Mouse (Mus musculus) cerebellum, adult 2 months (tissue): ENCODE results near the gene Egfl6. TPM values are rescaled to one million over a fixed set of nuclear protein-coding genes. Genes with fewer than 3 reads are reported as not detected.

Experiments
- DNase-seq, 2 experiments: peaks; one replicate each; pipeline ENCODE4 v3.0.0; 2021
- H3K27ac ChIP-seq: fragments of 200-500 bp; 2 replicates; pipeline ENCODE4 v1.5.1; 2012; ENCODE audit warnings: low read length, control low read depth, inconsistent platforms; ENCODE audit not compliant: insufficient read depth
- H3K27me3 ChIP-seq: fragments of 200-500 bp; 2 replicates; pipeline ENCODE4 v1.6.1; 2012; ENCODE audit warnings: inconsistent platforms, mild to moderate bottlenecking, low read length, moderate library complexity; ENCODE audit not compliant: control insufficient read depth, insufficient read depth
- H3K4me1 ChIP-seq: fragments of 200-500 bp; 2 replicates; pipeline ENCODE4 v1.6.1; 2011; ENCODE audit warnings: low read length; ENCODE audit not compliant: control insufficient read depth, insufficient read depth
- H3K4me3 ChIP-seq: fragments of 200-500 bp; replicated peaks from 2 replicates; pipeline ENCODE3; 2011; ENCODE audit warnings: mild to moderate bottlenecking, low read depth, low read length, control low read depth; ENCODE audit not compliant: insufficient read depth
- CTCF ChIP-seq: fragments of 200-500 bp; IDR thresholded peaks from 2 replicates; pipeline ENCODE4 v1.5.1; 2011; ENCODE audit warnings: low read depth, mild to moderate bottlenecking, control low read depth, low read length, moderate library complexity, borderline replicate concordance; ENCODE audit not compliant: insufficient read depth
- POLR2A ChIP-seq: fragments of 200-500 bp; IDR thresholded peaks from 2 replicates; pipeline ENCODE4 v1.6.1; 2011; ENCODE audit warnings: low read length, control low read depth, borderline replicate concordance; ENCODE audit not compliant: insufficient read depth
- whole genome bisulfite sequencing: fragments of 180-500 bp; shearing (Covaris S2); methylation state at CpG from one replicate; pipeline ENCODE4 v1.1.7; 2018; 5-methylcytosine and 5-hydroxymethylcytosine counted together
- polyA plus RNA-seq: library from polyadenylated mRNA; depleted of rRNA; stranded (reverse); fragments of >200 nt; gene quantifications from 2 replicates; pipeline ENCODE4 v1.2.3, GENCODE M21; 2012

Egfl6 gene
- polyA plus RNA-seq, 1 experiment, result 2.0 TPM

DNA sequence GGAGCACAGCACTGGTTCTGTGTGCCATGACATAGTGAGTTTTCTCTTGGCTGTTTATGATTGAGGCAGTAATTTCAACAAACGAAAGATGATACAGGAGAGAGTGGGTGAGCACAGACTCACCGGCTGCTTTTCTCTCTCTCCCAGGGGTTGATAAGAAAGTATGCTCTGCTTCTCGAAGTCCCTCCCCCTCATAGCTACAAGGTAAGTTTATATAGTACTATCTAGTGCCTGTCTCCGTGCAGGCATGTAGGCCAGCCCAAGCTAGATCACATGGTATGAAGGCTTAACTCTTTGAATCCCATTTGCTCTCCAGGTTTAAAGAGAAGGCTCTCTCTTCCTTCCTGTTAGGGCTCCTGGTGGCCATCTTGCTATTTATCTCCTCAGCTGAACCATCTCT is 50.4 kb downstream of the Egfl6 start:
- H3K27ac ChIP-seq, result no peak overlapping the region
- no peaks in the 10 kb centered on the region for H3K4me1 ChIP-seq
- no peak for DNase-seq
- TF ChIP-seq POLR2A, result no peak
- TF ChIP-seq CTCF, result no peak
- WGBS, result 62% methylated on average over 4 of the region's 4 CpGs
- no peaks in the 10 kb centered on the region for H3K27me3 ChIP-seq
- H3K4me3 ChIP-seq, result no peak overlapping the region

DNA sequence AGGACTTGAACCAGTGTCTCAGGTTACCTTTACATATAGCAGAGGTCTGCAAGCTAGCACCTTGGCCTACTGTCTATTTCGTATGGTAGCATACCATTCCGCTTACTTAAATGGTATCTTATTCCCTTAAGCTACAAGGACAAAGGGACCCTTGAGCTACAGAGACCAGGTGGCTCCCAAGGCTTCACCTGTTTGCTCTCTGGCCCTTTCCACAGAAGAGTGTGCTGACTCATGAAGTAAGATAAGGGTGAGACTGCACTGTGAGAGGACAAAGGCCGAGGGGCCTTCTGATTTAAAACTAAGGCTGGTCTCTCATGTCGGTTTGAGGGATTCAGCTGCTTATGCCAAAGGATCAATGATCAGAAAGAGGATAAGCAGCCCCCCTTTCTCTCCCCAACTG is 52.1 kb downstream of the Egfl6 start:
- Histone ChIP-seq H3K27me3 (no peaks in the 10 kb centered on the region), H3K4me1 (no peaks in the 10 kb centered on the region), H3K4me3 (no peak overlapping the region), H3K27ac (no peak overlapping the region)
- DNase-seq, result no peak
- TF ChIP-seq POLR2A (no peak), CTCF (no peak)
- 97% methylated on average over 4 of the region's 4 CpGs for WGBS

DNA sequence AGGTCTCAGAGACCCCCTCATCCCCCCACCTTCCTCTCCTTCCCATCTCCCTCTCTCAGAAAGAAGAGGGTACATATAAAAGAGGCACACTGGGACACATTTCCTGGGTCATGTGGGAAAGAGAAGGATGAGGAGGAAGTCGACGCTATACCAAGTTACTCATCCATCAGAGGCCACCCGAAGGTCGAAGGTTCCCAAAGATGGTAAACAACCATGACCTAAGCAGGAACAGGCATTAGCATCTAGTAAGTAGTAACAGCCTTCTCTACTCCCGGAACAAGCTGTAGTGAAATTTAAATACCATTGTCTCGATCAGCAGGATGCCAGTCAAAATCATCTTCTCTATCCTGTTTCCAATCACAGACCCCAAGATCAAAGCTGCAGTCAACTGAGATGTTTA is 53.8 kb downstream of the Egfl6 start:
- H3K27me3 ChIP-seq, result no peaks in the 10 kb centered on the region
- no peak for TF ChIP-seq CTCF
- H3K27ac ChIP-seq, result no peak overlapping the region
- no peaks in the 10 kb centered on the region for H3K4me1 ChIP-seq
- DNase-seq, result no peak
- H3K4me3 ChIP-seq, result no peak overlapping the region
- WGBS, result 28% methylated on average over 6 of the region's 6 CpGs

DNA sequence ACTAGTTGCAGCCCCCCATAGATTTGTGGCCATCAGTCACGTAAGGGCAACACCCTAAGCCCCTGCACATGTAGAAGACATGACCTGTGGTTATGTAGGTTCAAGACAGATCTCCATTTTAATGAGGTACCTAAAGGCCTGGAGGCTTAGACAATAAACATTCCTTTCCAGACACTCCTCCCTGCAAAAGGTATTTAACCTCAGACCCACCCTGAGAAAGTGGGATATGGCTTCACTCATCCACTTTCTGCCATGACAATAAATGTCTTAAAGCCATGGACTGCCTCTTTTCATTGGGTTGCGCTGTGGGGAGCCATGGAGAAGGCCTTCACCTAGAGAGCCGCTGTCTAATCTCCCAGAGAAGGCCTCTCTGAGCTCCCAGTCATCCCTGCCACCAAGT is 57.4 kb downstream of the Egfl6 start:
- 93% methylated on average over 3 of the region's 3 CpGs for WGBS
- no peaks in the 10 kb centered on the region for H3K27me3 ChIP-seq
- no peak for DNase-seq
- no peak overlapping the region for H3K4me3 ChIP-seq
- no peak overlapping the region for H3K27ac ChIP-seq
- TF ChIP-seq CTCF (no peak), POLR2A (no peak)
- H3K4me1 ChIP-seq, result no peaks in the 10 kb centered on the region

DNA sequence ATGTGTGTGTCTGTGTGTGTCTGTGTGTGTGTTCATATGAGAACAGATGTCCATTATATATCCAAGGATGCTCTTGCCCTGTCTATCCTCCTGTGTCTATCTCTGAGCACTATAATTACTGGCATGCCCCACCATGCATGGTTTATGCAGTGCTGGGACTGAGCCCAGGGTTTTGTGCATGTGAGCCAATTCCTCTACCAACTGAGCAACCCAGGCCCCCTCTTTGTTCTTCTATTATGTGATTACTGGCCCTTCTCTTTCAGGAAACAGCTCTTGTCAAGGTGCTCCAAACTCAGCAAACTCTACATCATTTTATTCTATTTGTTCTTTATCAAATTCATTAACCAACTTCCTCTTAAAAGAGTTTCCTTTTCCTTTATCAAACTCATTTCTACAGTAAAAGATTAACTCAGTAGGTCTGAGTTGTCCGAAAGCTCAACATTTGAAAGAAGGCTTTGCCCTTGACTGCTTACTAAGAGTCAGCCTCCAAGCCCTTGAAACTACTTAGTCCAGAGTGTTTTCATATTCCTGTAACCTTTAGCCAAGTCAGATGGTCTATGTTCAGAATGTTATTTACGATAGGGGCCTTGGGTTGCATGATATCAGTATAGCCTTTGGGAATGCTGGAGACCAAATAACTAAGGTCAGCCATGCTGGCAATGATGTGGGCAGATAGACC is 59.7 kb downstream of the Egfl6 start:
- no peaks in the 10 kb centered on the region for H3K27me3 ChIP-seq
- H3K4me1 ChIP-seq, result no peaks in the 10 kb centered on the region
- H3K27ac ChIP-seq, result no peak overlapping the region
- DNase-seq, result no peak
- WGBS, result 97% methylated on average over 2 of the region's 2 CpGs
- TF ChIP-seq POLR2A (no peak), CTCF (no peak)
- no peak overlapping the region for H3K4me3 ChIP-seq

GRCm38 (mm10) chrX:166520782-166521181 is 64.7 kb downstream of the Egfl6 start:
- H3K4me1 ChIP-seq, result no peaks in the 10 kb centered on the region
- DNase-seq, result no peak
- no peak overlapping the region for H3K27ac ChIP-seq
- WGBS, result 79% methylated on average over 5 of the region's 5 CpGs
- H3K27me3 ChIP-seq, result no peaks in the 10 kb centered on the region
- TF ChIP-seq CTCF, result no peak
- no peak for TF ChIP-seq POLR2A
- no peak overlapping the region for H3K4me3 ChIP-seq

GRCm38 (mm10) chrX:166518345-166518744 is 67.2 kb downstream of the Egfl6 start, which contains the start of gene Tceanc:
TSS of gene Tceanc (minus strand) at chrX:166518567.
- DNase-seq, result no peak
- Histone ChIP-seq H3K27ac (no peak within 1 kb of the TSS), H3K27me3 (no peaks in the 10 kb centered on the region), H3K4me3 (no peak within 1 kb of the TSS), H3K4me1 (no peaks in the 10 kb centered on the region)
- 29% methylated on average over 16 of the region's 16 CpGs for WGBS
- TF ChIP-seq CTCF (no peak), POLR2A (no peak)

DNA sequence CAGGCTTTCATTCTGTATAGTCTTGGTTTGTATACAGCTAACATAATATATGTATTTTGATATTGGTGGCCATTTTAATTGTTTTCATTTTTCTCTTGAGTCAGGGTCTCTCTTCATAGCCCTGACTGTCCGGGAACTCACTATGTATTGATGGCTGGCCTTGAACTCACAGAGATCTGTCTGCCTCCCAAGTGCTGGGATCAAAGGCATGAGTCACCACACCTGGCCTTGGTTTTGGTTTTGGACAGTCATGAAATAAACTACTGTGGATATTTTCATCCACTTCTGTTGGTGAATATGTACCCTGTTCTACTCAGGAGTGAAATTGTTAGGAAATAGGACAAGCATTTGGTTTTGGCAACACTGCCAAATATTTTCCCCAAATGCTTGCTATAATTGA is 68.9 kb downstream of the Egfl6 start:
- no peak for DNase-seq
- no peaks in the 10 kb centered on the region for H3K27me3 ChIP-seq
- TF ChIP-seq CTCF, result no peak
- TF ChIP-seq POLR2A, result no peak
- H3K4me1 ChIP-seq, result no peaks in the 10 kb centered on the region
- H3K4me3 ChIP-seq, result no peak overlapping the region
- no peak overlapping the region for H3K27ac ChIP-seq
- WGBS, result 92% methylated on average over 1 of the region's 1 CpGs
